Mouse (Mus musculus) lung, postnatal 0 days (tissue): ENCODE measurements around the gene Pde6c.

Experiments
- CTCF ChIP-seq: IDR thresholded peaks from 2 replicates; pipeline ENCODE4 v1.5.1; 2016; ENCODE audit warnings: antibody characterized with exemption, mild to moderate bottlenecking
- EP300 ChIP-seq: IDR thresholded peaks from 2 replicates; pipeline ENCODE4 v1.6.1; 2016; ENCODE audit warnings: antibody characterized with exemption, mild to moderate bottlenecking, control low read depth

- no peak for TF ChIP-seq CTCF
- TF ChIP-seq EP300: no peak
Observed at GRCm38 (mm10) chr19:38187345-38187680, 54.7 kb downstream of the Pde6c start.
